Mouse (Mus musculus): ENCODE measurements around the gene Mapk7. TPM values are rescaled to one million over a fixed set of nuclear protein-coding genes. Genes with fewer than 3 reads are reported as not detected.
A peak's percentile ranks its signal among the peaks of the same experiment; 100 is the strongest.

Gene Mapk7
- polyA plus RNA-seq, 1 experiment from 2014 or later = 28.8 TPM

DNA sequence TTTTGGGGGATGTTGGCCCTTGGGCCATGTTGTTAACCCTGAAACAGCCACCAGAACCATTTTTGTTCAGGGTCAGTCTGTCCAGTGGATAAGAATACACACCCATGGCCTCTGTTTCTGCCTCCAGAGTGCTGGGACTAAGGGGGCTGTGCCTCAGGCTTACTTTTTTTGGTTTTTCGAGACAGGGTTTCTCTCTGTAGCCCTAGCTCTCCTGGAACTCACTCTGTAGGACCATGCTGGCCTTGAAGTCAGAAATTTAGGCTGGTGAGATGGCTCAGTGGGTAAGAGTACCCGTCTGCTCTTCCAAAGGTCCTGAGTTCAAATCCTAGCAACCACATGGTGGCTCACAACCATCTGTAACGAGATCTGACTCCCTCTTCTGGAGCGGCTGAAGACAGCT lies 15.4 kb downstream of the Mapk7 start:
- Histone ChIP-seq H3K4me1 (0 out of 2 replicates have a peak, but pooled peaks cover 6% of the 10 kb centered on the region), H3K9ac (no peak overlapping the region), H3K27ac (replicated peaks) (no peak overlapping the region), H3K4me2 (no peak overlapping the region), H3K9me3 (no peaks in the 10 kb centered on the region), H3K36me3 (no peaks in the 10 kb centered on the region), H3K4me3 (no peak overlapping the region), H3K27me3 (replicated peaks) (no peaks in the 10 kb centered on the region)
- no peak for ATAC-seq (ENCODE audit: extremely low read depth, insufficient number of reproducible peaks, low FRiP score, low TSS enrichment)
- WGBS = 81% methylated on average over 4 of the region's 4 CpGs

DNA sequence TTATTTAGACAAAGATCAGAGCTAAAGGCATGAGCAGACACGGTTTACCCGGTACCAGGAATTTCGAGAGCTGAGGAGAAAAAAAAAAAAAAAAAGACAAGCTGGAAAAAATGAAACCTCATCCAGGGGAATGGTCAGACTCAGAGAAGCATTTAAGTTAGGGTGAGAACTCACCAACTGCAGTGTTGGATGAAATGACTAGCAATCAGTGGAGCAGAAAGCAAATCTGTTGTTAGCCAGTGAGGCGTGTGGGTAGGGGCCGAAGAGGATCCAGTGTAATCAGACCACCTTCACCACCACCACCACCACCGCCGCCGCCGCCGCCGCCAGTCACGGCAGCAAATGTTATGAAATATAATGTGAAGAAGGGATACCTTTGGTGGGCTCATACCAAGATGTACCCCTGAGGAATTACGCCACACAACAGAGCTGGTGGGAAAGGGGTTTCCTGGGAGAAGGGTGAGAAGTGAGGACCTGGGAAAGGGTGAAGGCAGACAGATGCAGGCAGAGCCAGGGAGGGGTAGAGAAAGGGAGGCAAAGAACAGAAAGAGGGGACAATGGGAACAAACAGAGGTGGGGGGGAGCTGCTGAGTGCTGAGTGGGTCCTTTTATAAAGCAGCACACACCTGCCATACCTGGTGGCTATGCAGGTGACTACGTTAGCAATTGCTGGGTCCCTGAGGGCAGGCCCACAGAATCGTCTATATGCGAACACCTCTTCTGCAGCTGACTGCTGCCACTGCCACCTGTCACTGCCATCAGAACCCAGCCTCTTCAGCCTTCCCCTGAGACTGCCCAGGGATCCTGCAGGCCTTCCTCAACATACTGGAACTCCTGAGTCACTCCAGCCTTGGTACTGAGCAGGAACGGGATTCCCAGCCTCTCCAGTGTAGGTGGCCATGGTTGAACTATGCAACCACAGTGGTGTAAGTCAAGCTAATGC lies 16.4 kb downstream of the Mapk7 start:
- Histone ChIP-seq H3K9me3 (no peaks in the 10 kb centered on the region), H3K4me3 (no peak overlapping the region), H3K4me1 (0 out of 2 replicates have a peak, but pooled peaks cover 6% of the 10 kb centered on the region), H3K27ac (replicated peaks) (no peak overlapping the region), H3K27me3 (replicated peaks) (no peaks in the 10 kb centered on the region), H3K9ac (no peak overlapping the region), H3K4me2 (no peak overlapping the region), H3K36me3 (no peaks in the 10 kb centered on the region)
- 71% methylated on average over 17 of the region's 17 CpGs for WGBS
- ATAC-seq (ENCODE audit: extremely low read depth, insufficient number of reproducible peaks, low FRiP score, low TSS enrichment) = no peak

DNA sequence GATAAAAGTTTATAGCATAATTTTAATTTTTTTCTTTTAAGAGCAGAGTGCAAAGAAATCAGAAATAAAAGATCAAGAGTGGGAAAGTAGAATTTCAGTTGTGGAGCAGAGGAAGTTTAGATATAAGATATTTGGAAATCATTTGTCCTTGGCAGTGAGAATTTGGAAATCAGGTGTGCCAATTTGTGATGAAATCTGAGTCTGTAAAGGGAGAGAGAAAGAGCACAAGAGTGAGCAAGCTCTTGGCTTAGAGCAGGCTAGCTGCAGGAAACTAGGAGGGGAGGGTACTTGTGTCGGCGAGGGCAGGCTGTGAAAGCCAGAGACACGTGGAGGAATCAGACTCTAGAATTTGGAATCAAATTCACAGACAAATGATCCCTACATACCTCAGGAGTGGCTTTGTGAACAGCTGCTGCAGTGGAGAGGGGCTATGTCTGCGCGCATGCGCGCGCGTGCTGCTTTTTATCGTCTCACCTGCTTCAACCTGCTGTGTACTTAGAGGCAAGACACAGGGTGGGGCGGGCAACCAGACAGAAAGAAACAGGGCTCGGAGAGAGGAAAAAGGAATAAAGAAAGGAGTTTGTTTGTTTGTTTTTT lies 17.3 kb downstream of the Mapk7 start:
- ATAC-seq (ENCODE audit: extremely low read depth, insufficient number of reproducible peaks, low FRiP score, low TSS enrichment) = no peak
- Histone ChIP-seq H3K4me2 (peak overlapping the region; percentile 4; the same call in 1 of the 2 replicates), H3K27me3 (replicated peaks) (no peaks in the 10 kb centered on the region), H3K9me3 (no peaks in the 10 kb centered on the region), H3K4me1 (0 out of 2 replicates have a peak, but pooled peaks cover 6% of the 10 kb centered on the region), H3K36me3 (no peaks in the 10 kb centered on the region), H3K9ac (no peak overlapping the region), H3K4me3 (no peak overlapping the region), H3K27ac (replicated peaks) (no peak overlapping the region)
- 59% methylated on average over 12 of the region's 12 CpGs for WGBS

DNA sequence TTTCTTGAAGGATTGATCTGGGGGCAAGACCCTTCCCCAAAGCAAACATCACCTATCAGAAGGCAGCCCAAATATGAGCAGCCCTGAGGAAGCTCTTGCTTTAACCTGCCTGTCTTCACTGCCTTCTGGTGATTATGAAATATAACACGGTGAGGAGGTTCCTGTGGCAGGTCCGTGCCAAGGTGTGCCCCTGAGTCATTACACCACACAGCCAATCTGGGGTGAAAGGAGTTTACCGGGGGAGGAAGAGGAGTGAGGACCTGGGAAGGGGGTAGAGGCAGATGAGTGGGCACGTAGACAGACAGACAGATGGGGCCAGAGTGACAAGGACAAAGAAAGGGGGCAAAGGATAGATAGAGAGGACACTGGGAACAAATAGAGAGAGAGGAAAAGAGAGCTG lies 20.6 kb downstream of the Mapk7 start:
- no peaks in the 10 kb centered on the region for H3K9me3 ChIP-seq
- H3K27ac ChIP-seq (replicated peaks) = no peak overlapping the region
- H3K4me3 ChIP-seq = no peak overlapping the region
- H3K9ac ChIP-seq = no peak overlapping the region
- ATAC-seq (ENCODE audit: extremely low read depth, insufficient number of reproducible peaks, low FRiP score, low TSS enrichment) = no peak
- no peaks in the 10 kb centered on the region for H3K4me1 ChIP-seq
- H3K36me3 ChIP-seq = no peaks in the 10 kb centered on the region
- 65% methylated on average over 4 of the region's 4 CpGs for WGBS
- no peaks in the 10 kb centered on the region for H3K27me3 ChIP-seq (replicated peaks)
- H3K4me2 ChIP-seq = no peak overlapping the region

DNA sequence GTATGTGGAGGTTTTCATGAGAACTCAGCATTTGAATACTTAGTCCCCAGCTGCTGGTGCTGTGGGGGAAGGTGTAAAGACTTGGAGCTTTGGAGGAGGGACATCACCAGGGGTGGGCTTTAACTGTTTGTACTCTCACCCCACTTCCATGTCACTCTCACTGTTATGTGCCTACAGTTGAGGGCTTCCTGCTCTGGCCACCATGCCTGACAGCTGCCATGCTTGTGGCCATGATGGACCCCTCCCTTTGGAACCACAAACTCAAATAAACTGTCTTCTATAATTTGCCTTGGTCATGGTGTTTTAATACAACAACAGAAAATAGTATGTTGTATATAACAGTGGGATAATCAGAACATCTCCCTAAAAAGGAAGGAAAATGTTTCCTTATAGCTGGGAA lies 23.3 kb downstream of the Mapk7 start:
- Histone ChIP-seq H3K36me3 (no peaks in the 10 kb centered on the region), H3K9ac (no peak overlapping the region), H3K4me1 (no peaks in the 10 kb centered on the region), H3K4me3 (no peak overlapping the region), H3K27ac (replicated peaks) (no peak overlapping the region), H3K4me2 (no peak overlapping the region), H3K27me3 (replicated peaks) (no peaks in the 10 kb centered on the region), H3K9me3 (peaks cover 7% of the 10 kb centered on the region; the same call in 1 of the 2 replicates)
- no peak for ATAC-seq (ENCODE audit: extremely low read depth, insufficient number of reproducible peaks, low FRiP score, low TSS enrichment)

DNA sequence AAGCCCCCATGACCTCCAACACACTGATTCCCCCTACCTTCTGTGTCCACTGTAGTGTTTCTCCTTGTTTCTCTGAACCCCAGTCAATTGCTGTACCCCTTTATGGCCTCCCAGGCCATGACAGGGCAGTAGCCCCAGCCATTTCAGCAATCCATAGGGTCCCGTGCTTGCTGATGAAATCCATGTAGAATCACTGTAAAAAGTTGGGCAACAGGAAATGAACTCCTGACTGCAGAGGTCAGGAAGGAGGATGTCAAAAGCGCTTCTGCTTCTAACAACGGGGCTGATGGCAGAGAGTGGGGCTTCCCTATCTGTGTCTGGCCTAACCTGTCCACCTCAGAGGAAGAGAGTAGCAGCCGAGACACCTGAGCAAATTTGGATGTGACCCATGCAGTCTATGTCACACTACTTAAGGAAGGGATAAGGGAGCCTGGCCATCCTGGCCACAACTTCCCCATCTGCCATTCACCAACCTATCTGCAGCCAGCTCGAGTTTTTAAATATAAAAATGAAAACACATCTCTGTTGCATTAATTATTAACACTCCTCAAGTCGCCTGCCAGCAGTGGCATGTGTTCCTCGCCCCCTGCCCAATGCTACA lies 24.8 kb downstream of the Mapk7 start:
- peaks cover 7% of the 10 kb centered on the region; the same call in 1 of the 2 replicates for H3K9me3 ChIP-seq
- no peak overlapping the region for H3K4me2 ChIP-seq
- H3K9ac ChIP-seq = no peak overlapping the region
- H3K4me1 ChIP-seq = no peaks in the 10 kb centered on the region
- no peak overlapping the region for H3K4me3 ChIP-seq
- WGBS = 59% methylated on average over 7 of the region's 7 CpGs
- H3K27me3 ChIP-seq (replicated peaks) = no peaks in the 10 kb centered on the region
- H3K27ac ChIP-seq (replicated peaks) = no peak overlapping the region
- no peaks in the 10 kb centered on the region for H3K36me3 ChIP-seq
- no peak for ATAC-seq (ENCODE audit: extremely low read depth, insufficient number of reproducible peaks, low FRiP score, low TSS enrichment)

DNA sequence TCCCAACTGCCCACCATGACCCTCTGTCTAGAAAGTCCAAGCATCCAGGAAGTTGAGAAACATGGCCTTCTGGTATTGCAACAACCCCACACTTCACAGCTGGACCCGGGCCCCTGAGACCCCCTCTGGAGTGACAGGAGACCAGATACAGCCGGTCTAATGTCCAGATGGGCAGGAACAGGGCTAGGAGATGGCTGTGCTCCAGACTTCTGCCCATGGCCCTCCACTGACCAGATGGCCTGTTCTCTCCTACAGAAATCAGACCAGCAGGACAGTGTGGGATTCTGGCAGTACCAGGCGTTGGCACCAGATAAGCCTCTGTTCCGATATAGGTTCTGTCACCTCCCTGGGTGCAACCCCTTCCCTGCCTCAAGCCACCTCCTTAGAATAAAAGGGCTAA lies 25.7 kb downstream of the Mapk7 start:
- H3K36me3 ChIP-seq = no peaks in the 10 kb centered on the region
- ATAC-seq (ENCODE audit: extremely low read depth, insufficient number of reproducible peaks, low FRiP score, low TSS enrichment) = no peak
- WGBS = 60% methylated on average over 4 of the region's 4 CpGs
- no peak overlapping the region for H3K27ac ChIP-seq (replicated peaks)
- H3K4me1 ChIP-seq = no peaks in the 10 kb centered on the region
- H3K4me3 ChIP-seq = no peak overlapping the region
- H3K4me2 ChIP-seq = no peak overlapping the region
- H3K9me3 ChIP-seq = peaks cover 7% of the 10 kb centered on the region; the same call in 1 of the 2 replicates
- no peaks in the 10 kb centered on the region for H3K27me3 ChIP-seq (replicated peaks)
- H3K9ac ChIP-seq = no peak overlapping the region

DNA sequence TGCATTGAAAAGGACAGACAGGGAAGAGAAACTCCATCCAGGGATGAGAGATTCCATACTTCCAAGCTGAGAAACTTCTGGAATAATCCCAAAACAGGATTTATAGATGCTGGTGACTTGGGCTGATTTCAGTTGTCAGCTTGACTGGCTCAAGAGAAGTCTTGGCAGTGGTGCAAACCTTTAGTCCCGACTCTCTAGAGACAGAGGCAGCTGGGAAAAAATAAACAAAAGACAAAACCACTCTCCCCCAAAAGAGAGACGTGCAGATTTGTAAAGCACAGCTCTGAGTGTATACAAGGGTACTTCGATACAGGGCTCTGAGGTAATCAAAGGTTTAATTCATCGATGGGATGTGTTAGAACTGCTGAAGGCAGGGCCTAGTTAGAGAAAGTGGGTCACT lies 28.8 kb downstream of the Mapk7 start:
- Histone ChIP-seq H3K4me1 (no peaks in the 10 kb centered on the region), H3K9me3 (peaks cover 7% of the 10 kb centered on the region; the same call in 1 of the 2 replicates), H3K9ac (no peak overlapping the region), H3K4me2 (no peak overlapping the region), H3K4me3 (no peak overlapping the region), H3K27me3 (replicated peaks) (no peaks in the 10 kb centered on the region), H3K36me3 (no peaks in the 10 kb centered on the region), H3K27ac (replicated peaks) (no peak overlapping the region)
- WGBS = 55% methylated on average over 4 of the region's 4 CpGs
- no peak for ATAC-seq (ENCODE audit: extremely low read depth, insufficient number of reproducible peaks, low FRiP score, low TSS enrichment)

DNA sequence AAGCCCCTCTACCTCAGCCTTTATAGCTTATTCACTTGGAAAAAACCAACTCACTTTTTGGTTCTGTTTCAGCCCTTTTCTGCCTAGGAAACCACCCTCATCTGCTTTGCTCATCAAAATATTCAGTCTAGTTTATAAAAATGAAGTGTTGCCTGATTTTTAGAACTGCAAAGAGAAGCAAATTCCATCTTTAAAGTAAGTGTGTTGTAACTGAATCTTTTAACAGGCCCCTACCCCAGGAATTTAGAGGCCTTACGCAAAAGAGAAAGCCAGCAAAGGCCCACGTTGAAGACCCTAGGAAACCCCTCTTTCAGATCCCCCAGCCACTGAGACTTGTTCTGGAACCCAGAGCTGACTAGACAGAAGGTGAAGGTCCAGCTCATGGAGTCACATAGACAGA lies 30.1 kb downstream of the Mapk7 start:
- Histone ChIP-seq H3K36me3 (no peaks in the 10 kb centered on the region), H3K27ac (replicated peaks) (no peak overlapping the region), H3K4me2 (no peak overlapping the region), H3K9me3 (peaks cover 7% of the 10 kb centered on the region; the same call in 1 of the 2 replicates), H3K27me3 (replicated peaks) (no peaks in the 10 kb centered on the region), H3K4me1 (no peaks in the 10 kb centered on the region), H3K4me3 (no peak overlapping the region), H3K9ac (no peak overlapping the region)
- WGBS = 70% methylated on average over 2 of the region's 2 CpGs
- no peak for ATAC-seq (ENCODE audit: extremely low read depth, insufficient number of reproducible peaks, low FRiP score, low TSS enrichment)

DNA sequence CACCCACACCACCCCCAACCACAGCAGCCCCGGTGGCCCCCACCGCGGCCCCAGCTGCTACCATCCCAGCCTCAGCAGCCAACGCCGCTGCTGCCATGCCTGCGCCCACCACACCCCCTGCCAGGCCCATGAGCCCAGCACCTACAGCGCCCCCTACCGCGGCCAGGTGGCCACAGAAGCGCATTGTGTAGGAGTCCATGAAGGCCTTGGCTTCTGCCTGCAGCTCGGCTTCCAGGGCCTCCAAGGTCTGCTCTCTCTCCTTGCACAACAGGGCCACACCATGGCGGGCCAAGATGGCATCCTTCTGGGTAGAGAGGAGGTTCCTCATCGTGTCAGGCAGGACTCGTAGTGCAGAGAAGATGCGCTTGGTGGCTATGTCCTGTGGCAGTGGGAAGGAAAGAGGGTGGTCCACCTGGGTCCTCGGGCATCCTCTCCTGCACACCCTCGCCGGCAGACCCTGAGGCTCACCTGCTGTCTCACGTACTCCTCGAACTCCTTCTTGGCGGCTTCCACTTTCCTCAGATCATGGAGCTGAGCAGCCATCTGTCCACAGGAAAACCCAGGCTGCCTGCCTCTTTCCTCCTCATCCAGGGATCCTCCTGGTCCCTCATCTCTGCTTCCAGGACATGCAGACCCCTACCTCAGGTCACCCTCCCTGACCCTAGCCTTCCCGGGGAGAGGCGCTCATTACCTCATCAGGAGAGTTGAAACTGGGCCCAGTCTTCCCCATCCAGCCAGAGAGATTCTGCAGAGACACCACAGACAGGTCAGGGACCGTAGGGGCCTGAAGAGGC lies 44.5 kb downstream of the Mapk7 start:
- no peak overlapping the region for H3K27ac ChIP-seq (replicated peaks)
- no peaks in the 10 kb centered on the region for H3K36me3 ChIP-seq
- no peaks in the 10 kb centered on the region for H3K9me3 ChIP-seq
- H3K27me3 ChIP-seq (replicated peaks) = peaks cover 41% of the 10 kb centered on the region
- H3K4me2 ChIP-seq = no peak overlapping the region
- peaks cover 22% of the 10 kb centered on the region for H3K4me1 ChIP-seq
- H3K4me3 ChIP-seq = no peak overlapping the region
- ATAC-seq (ENCODE audit: extremely low read depth, insufficient number of reproducible peaks, low FRiP score, low TSS enrichment) = no peak
- 70% methylated on average over 24 of the region's 24 CpGs for WGBS
- no peak overlapping the region for H3K9ac ChIP-seq

All from heart, embryonic 13.5 days (tissue).